Mouse (Mus musculus): ENCODE measurements at regions not wholly inside any gene's neighbourhood (a gene's known extent, or its start where the extent isn't known, plus 50 kb on each side); places are given as distances from the start of the nearest gene placed in this dataset.

DNA sequence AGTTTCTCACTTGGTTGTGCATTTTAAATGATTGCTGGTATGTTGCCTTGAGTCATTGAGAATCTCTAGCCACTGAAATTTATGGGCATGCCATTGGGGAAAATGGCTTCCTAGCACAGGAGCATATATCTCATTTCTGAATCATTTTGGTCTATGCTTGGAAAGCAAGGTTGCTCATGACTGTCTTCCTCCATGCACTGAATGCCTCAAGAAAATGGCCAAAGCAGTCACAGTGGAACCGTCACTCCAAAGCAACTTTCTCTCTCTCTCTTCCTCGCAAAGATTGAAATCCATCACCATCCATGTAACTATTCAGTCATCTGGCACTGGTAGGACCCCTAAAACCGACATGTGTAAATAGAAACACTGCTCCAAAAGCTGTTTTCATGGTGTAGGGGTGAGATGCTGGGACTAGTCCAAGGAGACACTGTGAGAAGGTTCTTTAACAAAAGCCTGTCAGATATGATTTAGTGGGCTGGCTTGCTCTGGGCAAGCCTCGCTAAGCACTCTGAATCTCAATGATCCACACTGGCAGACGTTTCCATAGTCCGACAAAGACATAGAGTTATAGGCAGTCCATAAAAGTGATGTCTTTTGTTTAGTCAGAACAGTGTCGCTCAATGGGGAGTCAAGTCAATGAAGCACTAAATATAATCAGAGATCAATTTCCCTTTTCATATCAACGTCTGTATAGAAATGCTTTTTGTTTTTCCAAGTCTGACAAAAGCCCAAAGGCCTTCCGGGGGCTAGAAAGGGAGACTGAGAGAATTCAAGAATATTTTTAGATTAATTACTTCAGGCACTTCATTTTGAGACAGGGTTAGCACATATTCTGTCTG, 492.6 kb downstream of the Kcnj2 start:
- in situ Hi-C loops (cut with MboI, MseI): no loop called here

DNA sequence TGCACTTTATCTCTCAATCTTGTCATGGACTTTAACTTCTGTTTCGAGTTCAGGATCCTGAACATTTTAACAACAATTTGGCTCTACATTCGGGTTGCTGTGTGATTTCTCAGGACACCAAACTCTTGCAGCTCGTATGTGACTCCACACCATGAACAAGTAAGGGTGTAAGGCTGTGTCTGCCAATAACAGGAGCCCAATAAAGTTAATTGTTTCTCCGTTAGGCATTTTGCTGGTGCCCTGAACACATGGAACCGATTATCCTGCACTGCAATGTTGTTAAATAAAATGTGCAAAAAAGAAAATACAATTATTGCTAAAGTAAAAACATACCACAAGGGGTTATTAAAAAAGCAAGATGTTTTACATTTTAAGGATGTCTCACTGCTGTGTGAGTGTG, 497.2 kb downstream of the Kcnj2 start:
- in situ Hi-C loops (cut with MboI, MseI): no loop called here

DNA sequence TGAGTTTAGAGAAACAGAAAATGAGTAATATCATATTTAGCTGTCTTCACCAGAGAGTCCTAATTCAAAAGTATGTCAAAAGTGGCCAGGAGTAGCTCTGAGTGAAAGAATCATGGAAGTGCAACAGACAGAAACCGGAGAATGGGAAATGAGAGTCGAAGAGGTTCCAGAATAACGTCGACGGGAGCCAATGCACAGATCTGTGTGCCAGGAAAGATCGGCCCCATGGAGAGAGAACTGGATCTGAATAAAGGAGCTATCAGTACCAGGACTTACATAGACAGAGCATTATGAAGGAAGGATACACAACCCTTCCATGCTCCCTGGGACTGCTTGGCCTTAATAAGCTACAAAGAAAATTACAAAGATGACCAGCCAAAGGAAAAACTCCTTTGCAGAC, 502.1 kb downstream of the Kcnj2 start:
- in situ Hi-C loops (cut with MboI, MseI): no loop called here

DNA sequence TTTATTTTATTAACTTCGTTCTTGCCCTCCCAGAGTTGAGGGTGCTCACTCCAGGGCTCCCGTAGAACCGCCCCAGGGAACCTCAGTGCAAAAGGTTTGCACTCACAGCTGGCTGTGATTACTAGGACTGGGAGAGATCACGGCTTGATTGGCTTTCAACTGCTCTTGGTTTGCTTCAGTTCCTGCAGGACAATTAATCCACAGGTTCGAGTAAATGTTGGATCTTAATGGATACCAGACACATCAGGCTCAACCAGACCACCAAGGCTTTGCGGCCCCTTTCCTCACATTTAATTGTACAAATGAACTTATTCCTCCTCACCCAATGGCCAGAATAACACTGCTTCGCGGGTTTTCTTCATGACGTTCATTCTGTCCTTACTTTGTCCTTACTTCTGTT, 502.9 kb downstream of the Kcnj2 start:
- in situ Hi-C loops (cut with MboI, MseI): no loop called here

GRCm38 (mm10) chr11:111577883-111578282, 511.9 kb downstream of the Kcnj2 start:
- in situ Hi-C loops (cut with MboI, MseI): no loop called here

DNA sequence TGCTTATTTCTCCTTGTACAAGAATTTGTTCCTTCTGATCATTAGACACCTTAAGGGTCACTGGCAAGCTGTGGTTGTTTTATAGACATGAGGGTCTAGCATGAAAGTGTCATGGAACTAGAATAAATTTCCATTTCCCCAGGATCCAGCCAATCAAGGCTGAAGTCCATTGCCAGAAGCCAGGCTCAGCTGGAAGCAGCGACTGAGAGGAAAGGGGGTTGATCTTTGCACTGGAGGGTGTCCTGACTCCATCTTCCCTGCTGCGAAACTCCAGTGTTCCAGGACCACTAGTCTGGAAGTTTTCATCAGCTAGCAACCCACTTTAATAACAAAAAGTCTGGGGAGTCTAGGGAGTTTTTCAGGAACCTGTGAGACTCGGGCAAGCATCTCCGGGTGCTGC, 517.0 kb downstream of the Kcnj2 start:
- in situ Hi-C loops (cut with MboI, MseI): no loop called here

DNA sequence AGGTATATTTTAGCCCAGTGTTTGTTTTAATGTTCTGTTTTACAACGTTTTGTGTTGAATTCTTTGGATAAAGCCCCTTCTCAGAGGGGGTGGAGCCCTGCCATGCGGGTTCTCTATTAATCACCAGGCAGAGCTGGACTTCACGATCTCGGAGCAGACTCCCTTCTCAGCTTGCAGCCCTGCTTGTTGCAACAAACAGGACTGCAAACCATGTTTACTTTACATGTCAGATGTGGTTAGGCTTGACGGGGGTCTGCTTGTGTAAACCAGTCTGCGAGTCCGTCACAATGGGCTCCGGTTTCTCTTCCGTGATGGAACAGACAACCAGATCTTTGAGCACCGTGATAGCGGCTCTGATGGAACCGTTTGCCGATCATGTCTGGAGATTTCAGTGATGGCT, 517.6 kb downstream of the Kcnj2 start:
- in situ Hi-C loops (cut with MboI, MseI): no loop called here

DNA sequence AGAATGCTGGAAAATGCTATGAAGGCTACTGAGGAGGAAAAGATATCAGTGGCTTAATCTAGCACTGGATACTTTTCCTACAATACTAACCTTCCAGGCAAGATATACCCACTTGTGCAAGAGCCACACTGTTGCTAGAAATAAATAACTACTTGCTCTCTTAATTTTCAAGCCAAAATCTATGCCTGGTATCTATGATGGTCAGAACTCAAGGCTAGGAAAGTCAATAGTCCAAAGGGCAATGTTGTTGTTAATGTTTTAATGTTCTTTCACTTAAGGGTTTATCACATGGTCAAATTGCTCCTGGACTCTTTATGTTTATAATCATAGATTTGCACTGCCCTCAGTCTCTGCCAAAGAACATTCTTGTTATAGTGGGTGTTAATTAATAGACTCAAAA, 533.5 kb downstream of the Kcnj2 start:
- in situ Hi-C loops (cut with MboI, MseI): no loop called here

- in situ Hi-C loops (cut with MboI, MseI): no loop called here
Observed at GRCm38 (mm10) chr11:111605146-111605545, 539.2 kb downstream of the Kcnj2 start.

GRCm38 (mm10) chr11:111610522-111611015, 544.6 kb downstream of the Kcnj2 start:
- in situ Hi-C loops (cut with MboI, MseI): no loop called here

DNA sequence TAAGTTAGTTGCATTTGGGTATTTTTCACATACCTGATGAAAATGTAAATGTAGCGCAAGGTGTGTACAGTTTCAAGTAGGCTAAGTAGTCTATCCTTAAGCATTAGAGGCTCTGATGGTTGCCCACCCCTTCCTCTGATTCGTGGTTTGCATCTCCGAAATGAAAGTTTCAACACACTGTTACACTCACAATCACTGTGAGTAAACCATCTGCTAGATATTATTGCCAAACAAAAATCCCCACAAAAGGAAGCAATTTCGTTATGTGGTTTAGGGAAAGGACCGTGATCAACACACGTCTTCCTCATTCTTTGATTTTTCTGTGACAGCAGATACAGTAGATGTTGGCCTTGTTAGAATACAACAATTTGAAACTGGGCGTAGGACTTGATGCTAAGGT, 577.6 kb downstream of the Kcnj2 start:
- in situ Hi-C loops (cut with MboI, MseI): no loop called here

DNA sequence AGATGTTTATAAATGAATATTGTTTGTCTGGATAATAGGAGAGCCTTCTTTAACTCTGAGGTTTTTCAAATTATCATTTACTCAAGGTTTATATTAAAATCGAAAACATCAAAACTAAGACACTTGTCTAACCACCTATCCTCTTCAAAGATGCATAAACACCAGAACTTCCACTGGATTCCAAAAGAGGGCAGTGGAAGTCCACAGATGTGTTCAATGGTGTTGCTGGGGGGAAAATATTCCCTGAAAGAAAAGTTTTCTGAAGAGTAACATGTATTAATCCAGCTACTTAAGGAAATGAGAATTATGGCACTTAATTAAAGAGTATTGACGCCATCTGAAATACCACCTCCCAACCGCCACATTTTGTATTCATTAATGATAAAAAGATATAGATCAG, 586.9 kb downstream of the Kcnj2 start:
- in situ Hi-C loops (cut with MboI, MseI): no loop called here

DNA sequence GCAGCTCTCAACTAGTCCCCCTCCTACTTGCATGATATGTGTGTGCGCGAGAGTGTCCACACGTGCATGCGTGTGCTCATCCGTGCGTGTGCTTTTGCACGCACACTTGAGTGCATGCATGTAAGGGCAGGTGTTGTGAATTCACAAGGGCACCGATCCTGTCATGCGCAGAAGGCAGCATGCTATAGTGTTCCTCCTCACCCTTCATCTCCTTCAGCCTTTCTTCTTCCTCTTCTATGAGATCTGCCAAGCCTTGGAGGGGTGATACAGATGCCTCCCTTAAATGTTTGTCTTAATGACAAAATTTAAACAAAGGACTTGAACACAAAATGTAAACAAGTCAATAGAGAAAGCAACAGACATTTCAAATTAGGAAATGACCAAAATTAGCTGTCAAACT, 591.8 kb downstream of the Kcnj2 start:
- in situ Hi-C loops (cut with MboI, MseI): no loop called here

DNA sequence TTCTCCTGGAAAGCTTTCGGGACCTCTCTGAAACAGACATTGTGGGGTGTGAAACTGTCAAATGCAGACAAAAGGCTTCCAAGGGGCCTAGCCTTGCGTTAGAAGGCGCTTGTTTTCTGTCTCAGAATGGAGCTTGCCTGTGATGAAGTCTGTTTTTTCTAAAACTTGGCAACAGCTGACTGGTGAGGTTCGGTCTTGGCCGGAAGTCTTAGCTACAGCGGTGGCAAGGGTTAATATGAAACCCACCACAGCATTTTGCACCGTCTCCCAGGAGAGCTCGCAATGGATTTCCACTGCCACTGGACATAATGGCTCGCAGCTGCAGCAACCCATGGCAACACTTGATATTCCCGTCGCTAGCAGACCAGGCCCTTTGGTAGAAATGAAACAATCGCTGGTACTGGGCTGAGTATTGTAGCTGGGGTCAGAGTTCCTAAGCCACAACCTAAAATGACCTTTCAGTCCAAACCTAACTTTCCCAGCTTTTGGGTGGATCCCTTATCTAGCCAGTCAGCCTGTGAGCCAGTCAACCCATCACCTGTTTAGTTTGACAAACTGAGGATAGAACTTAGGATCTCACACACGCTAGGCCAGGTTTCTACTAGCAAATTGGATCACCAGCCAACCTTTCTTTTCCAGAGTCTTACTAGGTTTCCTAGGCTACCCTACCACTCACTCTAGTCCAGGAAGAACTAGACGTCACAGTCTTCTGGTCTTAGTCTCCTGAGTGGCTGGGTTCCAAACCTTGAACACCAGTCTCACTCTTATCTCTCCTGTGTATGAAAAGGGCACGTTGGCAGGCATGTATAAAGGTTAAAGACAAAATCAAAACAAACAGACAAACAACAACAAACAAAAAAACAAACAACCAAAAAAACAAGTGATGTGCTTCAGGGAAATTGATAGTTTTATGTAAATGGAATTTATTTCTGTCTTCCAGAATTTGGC, 592.7 kb downstream of the Kcnj2 start:
- in situ Hi-C loops (cut with MboI, MseI): no loop called here

DNA sequence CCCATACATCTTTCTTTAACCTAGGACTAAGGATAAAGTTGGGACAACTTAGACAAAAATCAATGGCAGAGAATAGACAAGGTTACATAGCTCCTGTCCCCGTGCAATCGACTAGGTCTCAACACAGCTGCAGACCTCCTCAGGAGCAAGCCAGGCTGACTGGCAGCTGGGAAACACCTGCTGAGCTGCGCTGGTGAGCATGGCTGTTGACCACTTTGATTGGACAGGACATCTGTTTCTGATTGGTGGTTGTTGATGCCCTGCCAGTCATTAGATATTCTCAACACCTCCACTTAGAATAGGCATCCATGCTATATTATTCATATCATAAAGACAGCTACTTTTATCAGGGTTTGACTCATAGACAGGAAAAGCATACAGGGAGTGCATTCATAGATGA, 597.3 kb downstream of the Kcnj2 start:
- in situ Hi-C loops (cut with MboI, MseI): no loop called here

GRCm38 (mm10) chr11:111666336-111666735, 600.4 kb downstream of the Kcnj2 start:
- in situ Hi-C loops (cut with MboI, MseI): no loop called here

- in situ Hi-C loops (cut with MboI, MseI): no loop called here
Observed at GRCm38 (mm10) chr11:111671865-111672264, 605.9 kb downstream of the Kcnj2 start.

DNA sequence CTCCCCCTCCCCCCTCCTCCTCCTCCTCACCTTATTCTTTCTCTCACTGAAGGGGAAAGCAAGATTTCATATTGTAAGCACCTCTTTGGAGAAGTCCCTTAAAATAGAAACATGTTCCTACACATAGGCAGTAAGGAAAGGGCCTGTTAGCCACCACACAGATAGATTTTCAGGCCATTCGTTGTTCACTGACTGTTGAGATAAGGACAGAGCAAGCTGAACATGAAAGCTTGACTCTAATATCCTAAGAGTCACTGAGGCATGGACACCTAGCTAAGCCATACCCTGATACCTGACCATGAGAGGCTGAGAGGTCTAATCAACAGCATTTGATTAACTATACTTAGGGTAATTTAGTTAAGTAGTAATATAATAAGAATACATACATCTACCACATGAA, 609.7 kb downstream of the Kcnj2 start:
- in situ Hi-C loops (cut with MboI, MseI): no loop called here

DNA sequence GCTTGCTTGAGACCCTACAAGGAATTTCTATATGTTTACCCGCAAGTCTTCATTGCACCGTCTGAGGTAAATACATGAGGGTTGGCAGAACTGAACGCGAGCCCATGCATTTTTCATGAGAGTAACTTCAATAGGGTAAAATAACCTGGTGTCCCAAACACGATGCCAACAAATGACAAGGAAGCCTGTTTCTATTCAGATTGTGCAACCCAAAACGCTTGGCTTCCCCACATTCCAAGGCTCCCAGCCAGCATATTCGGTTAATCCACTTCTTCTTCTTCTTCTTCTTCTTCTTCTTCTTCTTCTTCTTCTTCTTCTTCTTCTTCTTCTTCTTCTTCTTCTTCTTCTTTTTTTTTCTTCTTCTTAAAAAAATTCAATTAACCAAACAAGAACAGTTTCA, 616.4 kb downstream of the Kcnj2 start:
- in situ Hi-C loops (cut with MboI, MseI): no loop called here

- in situ Hi-C loops (cut with MboI, MseI): no loop called here
Observed at GRCm38 (mm10) chr11:111683909-111684308, 617.9 kb downstream of the Kcnj2 start.

DNA sequence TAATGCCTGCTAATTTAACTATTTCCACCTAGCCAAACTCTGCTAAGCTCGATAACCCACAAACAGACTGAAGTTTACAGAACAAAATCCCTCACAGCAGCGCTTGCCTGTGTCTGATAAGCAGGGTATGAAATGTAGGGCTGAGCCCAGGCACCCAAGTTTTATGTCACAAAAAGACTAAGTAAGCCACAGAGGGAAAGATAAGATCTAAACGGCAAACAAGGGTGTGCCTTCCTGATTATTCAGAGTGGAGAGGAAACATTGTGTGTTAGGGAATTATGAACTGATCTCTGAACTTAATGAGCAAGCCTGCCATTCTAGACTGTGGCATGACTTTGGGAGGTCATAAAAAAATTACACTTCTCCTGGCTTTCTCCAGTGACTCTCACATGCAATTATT, 621.8 kb downstream of the Kcnj2 start:
- in situ Hi-C loops (cut with MboI, MseI): no loop called here

GRCm38 (mm10) chr11:111688186-111688860, 622.4 kb downstream of the Kcnj2 start:
- in situ Hi-C loops (cut with MboI, MseI): no loop called here

All from T-helper 17 cell (primary cell).